Mouse (Mus musculus) neural tube, embryonic 10.5 days (tissue): ENCODE measurements around the gene Mmp23.
"Not testable (repeated sequence)": the region's sequence is repeated elsewhere in the genome, so short reads cannot be mapped to it uniquely, and the experiment has no call there.

ENCODE experiments used
- DNase-seq: peaks from one replicate; pipeline ENCODE4 v3.0.0-alpha.2; 2017; ENCODE audit warnings: low spot score; ENCODE audit errors: extremely low spot score

Mmp23 gene

DNA sequence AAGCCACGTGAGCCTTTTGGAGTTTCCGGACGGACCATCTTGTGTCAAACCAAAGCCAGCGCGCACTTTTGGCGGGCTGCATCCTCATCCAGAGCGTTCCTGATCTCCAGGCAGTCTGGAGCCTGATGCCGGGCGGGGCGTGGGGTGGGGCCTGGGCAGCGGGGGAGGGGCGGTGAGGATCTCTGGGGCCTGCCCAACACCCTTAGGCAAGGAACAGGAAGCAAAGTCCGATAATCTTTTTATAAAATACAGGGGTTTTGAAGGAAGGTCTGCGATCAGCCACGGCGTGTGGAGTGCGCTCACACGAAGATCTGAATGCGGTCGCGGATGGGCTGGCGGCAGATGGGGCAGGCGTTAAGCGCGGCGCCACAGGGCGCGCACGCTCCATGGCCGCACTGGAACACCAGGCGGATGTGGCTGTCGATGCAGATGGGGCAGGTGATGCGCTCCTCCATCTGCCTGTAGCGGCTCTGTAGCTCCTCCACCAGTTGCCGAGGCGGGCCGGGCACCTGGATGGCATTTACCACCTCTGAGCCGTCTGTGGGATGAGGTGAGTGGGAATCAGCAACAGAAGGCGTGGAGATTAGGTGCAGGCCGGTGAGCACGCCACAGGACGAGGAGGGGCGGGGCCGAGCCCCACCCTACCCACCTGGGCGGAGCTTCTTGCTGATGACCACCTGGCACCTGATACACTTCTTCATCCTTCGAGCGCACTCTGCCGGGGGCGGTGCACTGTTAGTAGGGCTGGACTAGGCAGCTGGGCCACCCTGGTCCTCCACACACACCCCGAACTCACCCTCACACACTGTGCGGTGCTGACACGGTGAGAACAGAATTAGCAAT, 1.5 kb upstream of the Mmp23 start:
- peak; percentile 47 for DNase-seq

GRCm38 (mm10) chr4:155654183-155654455, 935 bp upstream of the Mmp23 start:
- peak; percentile 63 for DNase-seq

DNA sequence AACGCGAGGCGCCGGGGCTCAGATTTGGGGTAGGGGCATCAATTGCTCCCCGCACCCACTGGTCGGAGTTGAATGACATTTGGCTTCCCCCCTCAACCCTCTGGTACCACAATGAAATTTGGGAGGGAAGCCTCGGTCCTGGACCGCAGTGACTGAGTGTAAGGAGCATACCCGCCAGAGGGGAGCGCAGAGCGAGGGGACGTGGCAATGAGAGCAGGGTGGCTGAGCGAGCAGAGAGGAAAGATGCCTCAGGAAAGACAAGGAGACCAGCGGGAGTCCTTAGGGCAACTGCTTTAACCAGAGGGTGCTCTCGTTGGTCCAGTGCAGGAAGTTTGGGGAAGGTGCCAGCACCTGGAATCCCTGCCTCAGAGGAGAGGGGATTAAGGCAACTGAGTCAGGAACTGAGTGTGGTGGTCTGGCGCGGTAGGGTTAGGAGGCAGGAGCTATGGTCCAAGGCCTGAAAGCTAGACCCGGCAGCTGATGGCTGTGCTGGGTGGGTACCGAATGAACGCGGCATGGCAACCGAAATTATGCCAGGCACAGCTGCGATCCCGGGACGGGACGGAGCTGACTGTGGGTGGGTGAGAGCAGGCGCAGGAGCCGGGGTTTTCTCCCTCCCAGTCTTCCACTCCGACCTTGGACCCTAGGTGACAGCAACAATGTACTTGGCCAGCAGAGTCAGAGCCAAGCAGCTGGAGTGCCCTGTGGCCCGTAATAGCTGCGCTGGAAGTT, 433 bp upstream of the Mmp23 start:
- DNase-seq, result no peak

GRCm38 (mm10) chr4:155652283-155653085, 700 bp downstream of the Mmp23 start:
- peak; percentile 22 for DNase-seq

DNA sequence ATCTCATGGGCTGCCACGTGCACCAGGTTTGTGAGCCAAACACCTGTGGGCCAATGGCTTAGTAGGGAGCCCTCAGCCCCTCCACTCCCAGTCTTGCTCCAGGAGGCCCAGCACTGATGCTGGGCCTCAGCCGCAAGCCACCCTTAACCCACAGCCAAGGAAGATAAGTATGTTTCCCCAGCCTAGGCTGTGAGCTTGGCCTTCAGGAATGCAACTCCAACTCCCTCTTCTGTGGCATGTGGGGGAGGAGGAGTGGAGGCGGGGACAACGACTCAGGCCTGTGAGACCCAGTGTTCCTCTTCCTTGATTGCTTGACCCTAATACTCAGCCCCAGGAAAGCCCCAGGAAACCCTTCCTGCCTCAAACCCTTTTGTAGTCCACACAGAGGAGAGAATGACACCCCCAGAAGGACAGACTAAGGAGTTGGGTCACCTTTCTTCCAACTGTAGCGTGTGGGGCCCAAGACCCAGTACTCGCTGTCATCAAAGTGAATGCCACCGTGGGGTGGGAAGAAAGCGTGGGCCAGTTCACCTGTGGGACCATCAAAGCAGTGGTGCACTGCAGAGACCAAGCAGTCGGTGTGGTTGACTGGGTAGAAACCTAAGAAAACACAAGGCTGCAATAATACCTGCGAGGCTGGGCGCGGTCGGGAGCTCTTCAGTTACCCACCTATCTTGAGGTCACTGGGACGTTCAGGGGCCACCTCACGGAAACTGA, 1.5 kb downstream of the Mmp23 start:
- no peak for DNase-seq

GRCm38 (mm10) chr4:155649355-155649754, 3.8 kb downstream of the Mmp23 start:
- no peak for DNase-seq

- no peak for DNase-seq
Observed at GRCm38 (mm10) chr4:155645721-155646120, 7.5 kb downstream of the Mmp23 start.

DNA sequence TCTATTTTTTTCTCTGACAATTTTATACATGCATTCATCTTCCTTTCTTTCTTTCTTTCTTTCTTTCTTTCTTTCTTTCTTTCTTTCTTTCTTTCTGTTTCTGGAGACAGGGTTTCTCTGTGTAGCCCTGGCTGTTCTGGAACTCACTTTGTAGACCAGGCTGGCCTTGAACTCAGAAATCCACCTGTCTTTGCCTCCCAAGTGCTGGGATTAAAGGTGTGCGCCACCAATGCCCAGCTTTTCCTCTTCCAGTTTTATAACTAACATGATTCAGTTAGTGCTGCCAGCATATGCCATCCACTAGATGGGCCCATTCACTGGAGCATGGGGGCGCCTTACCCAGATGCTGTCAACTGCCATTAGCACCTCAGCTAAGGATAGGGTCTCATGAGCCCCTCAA, 7.9 kb downstream of the Mmp23 start, which contains the start of gene Gm10563:
Gene Gm10563 (minus strand): TSS at position 101 of the 400 bp plus-strand sequence.
- DNase-seq, result not testable (repeated sequence)

GRCm38 (mm10) chr4:155643531-155643930, 9.7 kb downstream of the Mmp23 start:
- no peak for DNase-seq

DNA sequence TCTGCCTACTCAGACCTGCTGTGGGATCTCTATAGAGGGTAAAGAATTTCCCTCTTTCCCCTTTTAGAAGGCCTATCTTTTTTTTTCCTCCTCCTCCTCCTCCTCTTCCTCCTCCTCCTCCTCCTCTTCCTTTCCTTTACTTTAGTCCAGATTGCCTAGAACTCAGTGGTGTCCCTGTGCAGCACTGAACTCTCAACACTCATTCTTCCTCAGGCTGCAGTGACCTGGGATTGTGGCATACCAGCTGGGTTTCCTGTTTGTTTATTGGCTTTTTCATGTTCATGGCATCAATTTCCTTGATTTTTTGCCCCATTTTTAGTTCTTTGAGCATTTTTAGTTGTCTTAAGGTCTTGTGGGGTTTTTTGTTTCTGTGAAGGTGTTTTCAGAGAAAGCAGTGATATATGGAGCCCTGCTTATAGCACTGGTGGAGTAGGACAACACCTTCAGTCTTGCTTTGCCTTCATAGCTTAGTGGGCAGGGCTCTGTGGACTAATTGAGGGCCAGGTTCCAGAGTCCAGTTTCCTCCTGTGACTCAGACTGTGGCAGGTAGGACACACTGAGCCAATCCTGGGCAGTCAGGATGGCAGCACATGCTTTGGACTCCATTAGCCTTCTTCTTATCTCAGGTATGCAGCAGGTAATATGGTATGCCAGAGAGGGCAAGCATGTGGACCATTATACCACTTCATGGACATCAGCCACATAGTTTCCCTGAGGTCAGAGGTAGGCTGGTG, 17.3 kb downstream of the Mmp23 start:
- no peak for DNase-seq

- no peak for DNase-seq
Observed at GRCm38 (mm10) chr4:155630267-155630666, 22.9 kb downstream of the Mmp23 start.

DNA sequence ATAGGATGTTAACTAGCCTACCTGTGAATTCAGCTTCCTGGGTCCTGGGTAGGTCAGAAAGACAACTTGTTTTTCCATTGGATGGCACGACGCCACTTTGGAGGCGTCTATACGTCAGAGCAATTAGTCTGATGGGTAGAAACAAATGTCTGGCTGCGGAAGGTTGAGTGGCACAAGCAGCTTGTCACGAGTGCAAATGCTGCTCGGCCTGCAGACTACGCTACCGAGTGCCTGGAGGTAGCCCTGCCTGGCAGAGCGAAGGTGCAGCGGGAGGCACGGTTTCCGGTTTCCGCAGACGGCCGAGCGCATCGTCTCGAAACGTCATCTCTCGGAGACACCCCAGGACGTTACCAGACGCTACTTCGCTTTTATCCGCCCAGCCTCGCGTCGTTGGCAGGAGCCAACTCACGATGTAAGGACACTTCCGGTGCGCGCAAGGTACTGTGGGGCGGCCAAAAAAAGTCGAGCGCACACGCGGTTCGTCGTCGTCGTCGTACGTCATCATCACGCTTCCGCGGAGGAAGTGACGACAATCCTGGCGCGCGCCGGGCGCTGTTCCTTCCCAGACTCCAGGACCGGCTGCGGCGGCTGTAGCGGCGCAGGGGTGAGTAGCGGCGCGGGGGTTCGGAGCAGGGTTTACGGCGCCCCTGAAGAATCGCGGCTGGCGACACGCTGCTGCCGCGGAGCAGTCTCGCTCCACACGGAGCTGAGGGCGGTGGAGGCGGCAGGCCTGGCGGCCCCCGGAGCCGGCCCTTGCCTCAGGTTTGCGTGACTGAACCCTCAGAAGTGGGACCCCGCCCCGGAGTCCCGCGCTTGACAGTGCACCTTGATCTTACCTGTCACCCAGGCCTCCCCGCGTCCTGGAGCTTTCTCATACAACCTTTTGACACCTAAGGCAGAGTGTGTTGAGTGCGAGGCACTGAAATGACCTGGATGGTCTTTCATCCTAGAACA, 28.6 kb downstream of the Mmp23 start, which contains the start of gene Cdk11b:
Gene Cdk11b (plus strand): TSS at position 517 of the 954 bp plus-strand sequence.
- DNase-seq, result peak; percentile 96

DNA sequence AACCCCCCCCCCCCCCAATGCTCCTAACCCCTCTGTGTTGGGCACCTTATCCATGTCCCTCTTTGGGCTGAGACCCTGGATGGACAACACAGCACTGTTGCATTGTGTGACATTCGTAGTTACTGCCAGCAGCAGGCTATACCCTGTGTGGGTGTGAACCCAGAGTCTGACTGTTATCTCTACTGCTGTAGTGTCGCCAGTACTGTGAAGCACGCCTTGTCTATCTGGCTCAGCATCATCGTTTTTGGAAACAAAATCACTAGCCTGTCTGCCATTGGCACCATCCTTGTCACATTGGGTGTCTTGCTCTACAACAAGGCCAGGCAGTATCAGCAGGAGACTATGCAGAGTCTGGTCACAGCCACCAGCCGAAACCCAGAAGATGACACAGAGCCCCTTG, 34.9 kb downstream of the Mmp23 start:
- DNase-seq, result no peak

DNA sequence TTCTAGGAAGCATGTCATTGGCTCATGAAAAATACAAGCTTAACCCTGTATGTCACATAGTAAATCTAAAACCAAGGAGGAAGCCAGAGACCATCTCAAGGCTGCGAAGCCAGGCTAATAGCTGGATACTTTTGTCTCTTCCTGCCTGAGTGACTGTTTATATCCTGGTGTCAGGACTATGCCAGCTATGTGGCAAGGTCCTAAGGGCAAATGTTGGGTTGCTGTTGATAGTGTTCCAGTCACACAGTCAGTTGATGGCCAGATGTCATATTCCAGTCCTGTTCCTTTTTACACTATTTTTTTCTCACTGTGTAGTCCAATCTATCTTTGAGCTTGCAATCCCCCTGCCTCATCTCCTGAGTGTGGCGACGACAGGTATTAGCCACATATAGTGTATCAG, 39.9 kb downstream of the Mmp23 start:
- DNase-seq, result no peak

GRCm38 (mm10) chr4:155611860-155612259, 41.3 kb downstream of the Mmp23 start:
- DNase-seq, result no peak

DNA sequence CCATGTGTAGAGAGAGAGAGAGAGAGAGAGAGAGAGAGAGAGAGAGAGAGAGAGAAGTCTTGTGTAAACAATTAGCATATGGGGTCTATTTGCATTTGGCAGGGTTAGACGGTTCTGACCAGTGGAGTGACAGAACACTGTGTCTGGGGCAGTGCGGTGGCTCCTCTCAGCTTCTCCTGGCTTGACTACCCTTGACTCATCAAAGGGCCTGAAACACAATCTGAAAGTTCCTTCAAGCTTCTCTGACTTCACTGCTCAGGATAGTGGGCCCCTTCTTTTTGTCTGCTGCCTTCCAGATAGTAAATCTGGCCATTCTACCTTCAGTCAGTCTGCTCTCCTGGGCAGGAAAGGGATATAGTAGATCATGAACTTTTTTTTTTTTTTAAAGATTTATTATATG, 46.4 kb downstream of the Mmp23 start:
- DNase-seq, result no peak

DNA sequence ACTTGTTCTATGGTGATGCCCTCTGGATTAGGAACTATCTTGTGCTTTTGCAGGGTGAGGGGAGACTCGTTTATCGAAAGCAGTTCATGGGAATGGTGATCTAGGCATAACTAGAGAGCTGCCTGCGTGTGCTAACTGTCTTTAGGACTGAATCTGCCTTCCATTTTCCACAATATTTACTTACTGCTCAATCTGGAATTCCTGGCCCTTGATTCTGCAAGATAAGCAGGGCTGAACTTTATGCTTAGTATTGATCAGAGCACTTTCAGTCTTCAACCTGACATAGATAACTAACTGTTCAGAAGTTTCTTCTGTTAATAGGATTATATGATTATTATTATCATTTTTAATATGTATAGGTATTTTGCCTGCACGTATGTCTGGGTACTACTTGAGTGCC, 48.1 kb downstream of the Mmp23 start:
- no peak for DNase-seq

DNA sequence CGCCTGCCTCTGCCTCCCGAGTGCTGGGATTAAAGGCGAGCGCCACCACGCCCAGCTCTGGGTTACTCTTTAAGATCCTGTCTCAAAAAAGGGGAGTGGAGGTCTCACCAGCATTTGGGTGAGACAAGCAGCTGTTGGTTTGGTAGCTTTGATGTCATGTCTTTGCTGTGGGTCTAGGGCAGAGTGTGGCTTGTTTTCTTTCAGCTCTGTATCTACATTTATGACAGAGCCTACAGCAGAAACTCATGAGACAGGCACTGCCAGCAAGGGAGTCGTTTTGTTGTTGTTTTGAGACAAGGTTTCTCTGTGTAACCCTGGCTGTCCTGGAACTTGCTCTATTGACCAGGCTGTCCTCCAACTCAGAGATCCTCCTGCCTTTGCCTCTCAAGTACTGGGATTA, 49.4 kb downstream of the Mmp23 start:
- no peak for DNase-seq

DNA sequence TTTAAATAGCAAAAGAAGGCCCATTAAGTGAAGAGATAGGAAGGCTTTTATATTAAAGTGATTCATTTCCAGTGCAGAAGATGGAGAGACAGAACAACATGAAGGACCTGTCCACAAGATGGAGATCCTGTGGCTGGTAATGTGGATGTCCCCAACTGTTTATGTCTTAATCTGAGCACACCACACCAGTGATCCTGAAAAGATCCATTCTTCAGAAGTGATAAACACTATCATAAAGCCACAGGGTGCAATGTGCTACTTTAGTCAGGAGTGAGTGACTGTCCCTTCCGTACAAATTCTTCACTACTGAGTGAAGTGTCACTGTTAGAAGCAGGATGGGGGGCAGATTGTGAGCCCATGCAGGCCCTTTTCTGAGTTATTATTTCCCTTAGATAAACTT, 50.4 kb downstream of the Mmp23 start:
- no peak for DNase-seq
